Mouse (Mus musculus): ENCODE data around the gene Jagn1.
A peak's percentile ranks its signal among the peaks of the same experiment; 100 is the strongest.

The Jagn1 gene

DNA sequence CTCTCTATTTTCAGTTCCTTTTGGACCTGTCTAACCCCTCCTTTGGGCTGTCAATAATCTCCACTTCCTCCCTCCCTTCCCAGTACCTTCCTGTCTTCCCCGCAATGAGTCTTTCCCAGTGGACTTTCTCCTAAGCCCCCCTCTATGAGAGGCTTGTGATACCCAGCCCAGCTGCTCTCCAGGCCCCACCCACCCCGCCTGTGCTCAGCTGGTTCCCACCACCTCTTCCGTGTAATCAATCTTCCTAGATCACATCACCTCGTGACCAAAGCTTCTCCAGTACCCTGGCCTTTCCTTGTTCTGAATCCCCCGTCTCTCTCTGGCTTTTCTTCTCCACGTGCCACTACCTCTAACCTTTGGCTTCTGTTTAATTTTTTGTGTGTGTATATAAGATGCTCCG lies 35.0 kb downstream of the Jagn1 start:
- no peak for DNase-seq

- DNase-seq: no peak
Observed at GRCm38 (mm10) chr6:113478906-113479305, 36.5 kb downstream of the Jagn1 start.

GRCm38 (mm10) chr6:113480555-113481373 lies 38.4 kb downstream of the Jagn1 start:
- peak in 1 of 2 experiments; percentile 36 for DNase-seq

DNA sequence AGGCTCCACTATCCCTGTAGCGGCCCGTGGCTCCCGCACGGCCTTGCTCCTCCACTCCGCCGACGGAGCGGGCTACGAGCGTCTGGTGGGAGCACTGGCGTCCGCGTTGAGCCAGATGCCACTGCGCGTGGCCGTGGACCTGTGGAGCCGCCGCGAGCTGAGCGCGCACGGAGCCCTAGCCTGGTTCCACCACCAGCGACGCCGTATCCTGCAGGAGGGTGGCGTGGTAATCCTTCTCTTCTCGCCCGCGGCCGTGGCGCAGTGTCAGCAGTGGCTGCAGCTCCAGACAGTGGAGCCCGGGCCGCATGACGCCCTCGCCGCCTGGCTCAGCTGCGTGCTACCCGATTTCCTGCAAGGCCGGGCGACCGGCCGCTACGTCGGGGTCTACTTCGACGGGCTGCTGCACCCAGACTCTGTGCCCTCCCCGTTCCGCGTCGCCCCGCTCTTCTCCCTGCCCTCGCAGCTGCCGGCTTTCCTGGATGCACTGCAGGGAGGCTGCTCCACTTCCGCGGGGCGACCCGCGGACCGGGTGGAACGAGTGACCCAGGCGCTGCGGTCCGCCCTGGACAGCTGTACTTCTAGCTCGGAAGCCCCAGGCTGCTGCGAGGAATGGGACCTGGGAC lies 40.2 kb downstream of the Jagn1 start:
- DNase-seq: peak; percentile 76 to 79

GRCm38 (mm10) chr6:113483100-113483615 lies 40.8 kb downstream of the Jagn1 start, which contains the start of gene Creld1:
Gene Creld1, plus strand, starts transcription at chr6:113483297.
- DNase-seq: peak; percentile 94 to 97

DNA sequence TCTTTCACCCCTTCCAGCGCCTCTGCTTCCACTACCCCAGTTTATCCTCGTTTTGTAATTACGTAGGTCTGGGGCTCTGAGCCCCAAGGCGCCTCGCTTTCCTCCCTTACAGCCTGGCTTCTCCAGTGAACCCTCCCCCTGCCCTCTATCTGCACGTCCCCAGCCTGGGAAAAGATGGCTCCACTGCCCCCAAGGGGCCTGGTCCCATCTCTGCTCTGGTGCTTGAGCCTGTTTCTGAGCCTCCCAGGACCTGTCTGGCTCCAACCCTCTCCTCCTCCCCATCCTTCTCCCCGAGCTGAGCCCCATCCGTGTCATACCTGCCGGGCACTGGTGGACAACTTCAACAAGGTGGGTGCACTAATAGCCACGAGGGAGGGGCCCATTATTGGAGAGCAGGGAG lies 41.4 kb downstream of the Jagn1 start:
- peak; percentile 57 to 60 for DNase-seq

DNA sequence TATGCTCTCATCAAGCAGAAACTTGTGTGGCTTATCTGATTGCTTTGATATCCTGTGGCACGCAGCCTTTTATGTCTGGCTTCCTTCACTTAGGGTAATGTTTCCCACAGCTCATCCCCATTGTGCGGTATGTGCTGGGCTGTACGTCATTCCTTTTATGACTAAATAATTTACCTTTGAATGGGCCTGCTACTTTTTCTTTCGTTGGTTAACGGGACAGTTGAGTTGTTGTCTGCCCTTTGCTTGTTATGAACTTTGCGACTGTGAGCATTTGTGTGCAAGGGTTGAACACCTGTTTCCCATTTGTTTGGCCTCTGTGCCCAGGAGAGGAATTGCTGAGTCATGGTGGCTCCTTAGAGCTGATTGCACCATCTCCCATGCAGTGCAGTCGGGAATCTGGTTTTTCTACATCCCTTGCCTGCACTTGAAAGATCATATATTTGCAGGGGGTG lies 44.8 kb downstream of the Jagn1 start:
- no peak for DNase-seq

GRCm38 (mm10) chr6:113489410-113489809 lies 47.0 kb downstream of the Jagn1 start:
- DNase-seq: peak; percentile 55 to 61

GRCm38 (mm10) chr6:113492101-113492864 lies 49.9 kb downstream of the Jagn1 start:
- peak in 1 of 2 experiments; percentile 21 for DNase-seq

DNA sequence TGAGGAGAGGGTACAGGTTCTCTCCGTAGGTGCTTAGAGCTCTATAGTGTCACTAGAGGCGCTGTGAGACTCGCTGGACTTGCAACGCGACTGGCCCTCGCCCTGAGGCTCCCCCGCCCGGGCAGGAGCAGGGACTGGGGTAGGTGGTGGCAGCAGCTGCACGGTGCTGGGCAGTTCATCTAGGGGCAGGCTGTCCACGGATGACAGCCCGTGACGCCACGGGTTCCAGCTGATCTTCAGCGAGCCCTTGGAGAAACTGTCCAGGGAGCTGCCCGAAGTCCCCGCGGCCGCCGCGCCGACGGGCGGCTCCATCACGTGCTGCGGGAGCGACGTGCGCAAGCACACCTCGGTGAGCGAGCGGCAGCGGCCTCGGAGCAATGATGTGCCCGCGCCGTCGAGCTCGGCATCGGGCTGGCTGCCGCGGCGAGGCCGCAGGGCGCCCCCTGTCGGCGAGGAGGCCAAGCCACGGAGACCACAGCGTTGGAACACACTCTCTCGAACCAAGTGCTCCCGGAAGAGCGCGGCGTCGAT lies 52.0 kb downstream of the Jagn1 start:
- DNase-seq: peak; percentile 74 to 82

DNA sequence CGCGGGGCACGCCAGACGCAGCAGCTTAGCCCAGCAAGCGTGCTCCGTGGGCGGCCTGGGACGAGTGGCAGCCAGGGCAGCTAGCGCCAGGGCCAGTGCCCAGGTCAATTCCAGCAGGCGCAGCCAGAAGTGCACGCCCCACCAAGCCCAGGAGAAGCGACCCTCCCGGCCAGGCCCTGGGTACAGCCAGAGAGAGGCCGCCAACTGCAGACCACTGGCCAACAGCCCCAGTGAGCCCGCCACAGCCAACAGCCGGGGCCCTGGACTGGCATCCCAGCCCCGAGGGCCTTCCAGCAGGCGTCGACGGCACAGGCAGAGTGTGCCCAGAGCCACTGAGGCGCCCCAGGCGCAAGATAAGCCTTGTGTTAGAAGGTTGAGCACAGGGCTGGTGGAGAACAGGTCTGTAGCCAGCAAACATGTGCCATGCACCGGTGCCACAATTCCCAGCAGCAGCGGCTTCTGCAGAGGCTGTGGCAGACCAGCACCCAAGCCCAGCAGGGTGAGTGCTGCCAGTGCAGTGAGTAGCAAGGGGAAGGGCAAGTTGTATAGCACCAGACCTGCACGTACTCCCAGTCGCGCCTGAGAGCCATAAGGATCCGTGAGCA lies 52.8 kb downstream of the Jagn1 start:
- DNase-seq: peak in 1 of 2 experiments; percentile 44

All from cerebellum, postnatal 25 days (tissue).